8 mouse cellular contexts compared by ENCODE assay signal in genomic region chr4:115133621-115134295, GRCm38 (mm10). TPM values are rescaled to one million over a fixed set of nuclear protein-coding genes. Genes with fewer than 3 reads are reported as not detected.
A peak's percentile ranks its signal among the peaks of the same experiment; 100 is the strongest.
DNase-seq lines count a peak whose midpoint lies in the region; ATAC-seq and TF ChIP-seq lines count a peak whose summit lies in the region.

Cyp4x1 (minus strand) TSS chr4:115134281.

- H3K36me3 ChIP-seq in E14TG2a.4 (ENCODE audit: insufficient read depth, low read length) = no peaks in the 10 kb centered on the region
- no peaks in the 10 kb centered on the region for H3K36me3 ChIP-seq in forebrain, embryonic 11.5 days (ENCODE audit: control insufficient read depth, insufficient read depth, low read length)
- H3K36me3 ChIP-seq in midbrain, embryonic 10.5 days = no peaks in the 10 kb centered on the region
- no peaks in the 10 kb centered on the region for H3K36me3 ChIP-seq in kidney, adult 2 months (ENCODE audit: control insufficient read depth, insufficient read depth, low read length)

- peak within 1 kb of the TSS; percentile 74 for H3K4me3 ChIP-seq in E14TG2a.4 (replicated peaks; ENCODE audit: low read length)
- H3K4me3 ChIP-seq in bone marrow, adult 2 months (replicated peaks; ENCODE audit: control insufficient read depth, low read depth, low read length) = no peak within 1 kb of the TSS
- H3K4me3 ChIP-seq in forebrain, embryonic 11.5 days (ENCODE audit: low read depth, low read length) = peak within 1 kb of the TSS; percentile 42
- peak within 1 kb of the TSS; percentile 62 for H3K4me3 ChIP-seq in midbrain, embryonic 10.5 days
- H3K4me3 ChIP-seq in kidney, adult 2 months (ENCODE audit: insufficient read depth, low read depth, low read length) = no peak within 1 kb of the TSS

- TF ChIP-seq POLR2A in bone marrow, adult 2 months (IDR thresholded peaks at IDR 0.05; ENCODE audit: borderline replicate concordance, control insufficient read depth, low read depth, low read length) = no peak
- TF ChIP-seq POLR2A in kidney, adult 2 months (IDR thresholded peaks at IDR 0.05; ENCODE audit: low read depth, low read length) = no peak

- H3K27ac ChIP-seq in bone marrow, adult 2 months (ENCODE audit: control insufficient read depth, insufficient read depth, low read depth, low read length, poor library complexity) = peak within 1 kb of the TSS; percentile 19
- H3K27ac ChIP-seq in forebrain, embryonic 11.5 days (ENCODE audit: low read depth, low read length) = no peak within 1 kb of the TSS
- peak within 1 kb of the TSS; percentile 63 for H3K27ac ChIP-seq in midbrain, embryonic 10.5 days (replicated peaks)
- H3K27ac ChIP-seq in kidney, adult 2 months (ENCODE audit: insufficient read depth, low read depth, low read length) = no peak within 1 kb of the TSS

- peak within 1 kb of the TSS; percentile 87 for H3K4me2 ChIP-seq in forebrain, embryonic 11.5 days (ENCODE audit: low read depth, low read length, severe bottlenecking)

- 11% methylated on average over 29 of the region's 29 CpGs for WGBS in bone marrow, adult 2 months
- WGBS in forebrain, embryonic 11.5 days = 2% methylated on average over 29 of the region's 29 CpGs
- under 1% methylated on average over 29 of the region's 29 CpGs for WGBS in midbrain, embryonic 10.5 days
- WGBS in kidney, adult 2 months = 2% methylated on average over 28 of the region's 29 CpGs

- peak; percentile 67 for DNase-seq in forebrain, embryonic 11.5 days (ENCODE audit: low spot score)
- DNase-seq in layer of hippocampus, adult 18-20 months (ENCODE audit: low spot score in 2 of 2) = peak; percentile 67 to 79
- DNase-seq in midbrain, embryonic 10.5 days (ENCODE audit: low spot score) = peak; percentile 41
- peak; percentile 8 for DNase-seq in testis, postnatal 14 days (ENCODE audit: low spot score)
- DNase-seq in thymus, postnatal 0 days (ENCODE audit: low spot score) = no peak
- no peak for DNase-seq in kidney, adult 2 months

- peaks cover 16% of the 10 kb centered on the region for H3K4me1 ChIP-seq in E14TG2a.4 (replicated peaks; ENCODE audit: low read depth, low read length)
- H3K4me1 ChIP-seq in bone marrow, adult 2 months (ENCODE audit: control insufficient read depth, insufficient read depth, low read length) = no peaks in the 10 kb centered on the region
- peaks cover 6% of the 10 kb centered on the region; the same call in 1 of the 2 replicates for H3K4me1 ChIP-seq in forebrain, embryonic 11.5 days (replicated peaks; ENCODE audit: control insufficient read depth, insufficient read depth, low read length)
- peaks cover 8% of the 10 kb centered on the region for H3K4me1 ChIP-seq in midbrain, embryonic 10.5 days
- no peaks in the 10 kb centered on the region for H3K4me1 ChIP-seq in kidney, adult 2 months (ENCODE audit: control insufficient read depth, insufficient read depth, low read length)

- peak within 1 kb of the TSS; percentile 51 for H3K9ac ChIP-seq in forebrain, embryonic 11.5 days (ENCODE audit: low read length)

- no peak for TF ChIP-seq CTCF in E14TG2a.4 (conservative IDR thresholded peaks at IDR 0.05; ENCODE audit: low read length)
- TF ChIP-seq CTCF in bone marrow, adult 2 months (IDR thresholded peaks at IDR 0.05; ENCODE audit: control insufficient read depth, insufficient read depth, low read length) = no peak
- TF ChIP-seq CTCF in kidney, adult 2 months (conservative IDR thresholded peaks at IDR 0.05; ENCODE audit: insufficient read depth, insufficient read length, low read depth, low read length) = no peak

- ATAC-seq in forebrain, embryonic 11.5 days (replicated peaks; ENCODE audit: low FRiP score) = peak; percentile 77

- peaks cover 35% of the 10 kb centered on the region for H3K27me3 ChIP-seq in E14TG2a.4 (ENCODE audit: insufficient read depth, low read length)
- peaks cover 7% of the 10 kb centered on the region for H3K27me3 ChIP-seq in forebrain, embryonic 11.5 days (ENCODE audit: control insufficient read depth, insufficient read depth, low read length)
- H3K27me3 ChIP-seq in midbrain, embryonic 10.5 days (ENCODE audit: low read depth, poor library complexity, severe bottlenecking) = peaks cover 33% of the 10 kb centered on the region
- H3K27me3 ChIP-seq in kidney, adult 2 months (replicated peaks; ENCODE audit: control insufficient read depth, insufficient read depth, low read length) = no peaks in the 10 kb centered on the region

- no peaks in the 10 kb centered on the region for H3K9me3 ChIP-seq in E14TG2a.4 (ENCODE audit: low read length)
- no peaks in the 10 kb centered on the region for H3K9me3 ChIP-seq in forebrain, embryonic 11.5 days (ENCODE audit: control insufficient read depth, low read length)
- H3K9me3 ChIP-seq in midbrain, embryonic 10.5 days (replicated peaks) = no peaks in the 10 kb centered on the region

RNA-seq across cellular contexts. Expression of gene Cyp4x1, which starts in this region (rescaled TPM):
- polyA plus RNA-seq in bone marrow, adult 2 months (2011; ENCODE audit: insufficient read depth, insufficient read length, low replicate concordance, missing spikeins) = 0.38 and 2.0 TPM in 2 replicates
- polyA plus RNA-seq in forebrain, embryonic 11.5 days (2014; fragmentation: Nextera tagmentation; extraction: Ambion mirVana) = 0.31 and 0.47 TPM in 2 replicates
- total RNA-seq in layer of hippocampus, adult 18-20 months (2021) = 1 to 10 TPM; 6.7 to 7.5 TPM
- 0.51 and 0.71 TPM in 2 replicates for polyA plus RNA-seq in midbrain, embryonic 10.5 days (2016; fragmentation: Nextera tagmentation; extraction: Ambion mirVana)
- polyA plus RNA-seq in thymus, postnatal 0 days (2015; fragmentation: Nextera tagmentation; extraction: Ambion mirVana) = not detected in 2 replicates
- polyA plus RNA-seq in kidney, adult 2 months (2012; rRNA removed) = 0.04 and 0.06 TPM in 2 replicates

Comparison
In these comparisons a context has a peak if more than half of its experiments do, and no peak if none do; other contexts are left out.
1. Peak in DNase-seq, ATAC-seq, H3K4me3 ChIP-seq, H3K9ac ChIP-seq and H3K4me2 ChIP-seq in forebrain, embryonic 11.5 days; RNA of the gene not detected or under 1 TPM.
2. Peak in DNase-seq, H3K4me3 ChIP-seq and H3K27ac ChIP-seq in midbrain, embryonic 10.5 days; RNA of the gene not detected or under 1 TPM.
3. DNase-seq: peak in layer of hippocampus, adult 18-20 months (2 of 2) and testis, postnatal 14 days (single experiment); none in thymus, postnatal 0 days (single experiment) and kidney, adult 2 months (single experiment).